Mouse (Mus musculus) WW6 (cell line): ENCODE data around the gene Tmc8.
"Not testable (repeated sequence)": the region's sequence is repeated elsewhere in the genome, so short reads cannot be mapped to it uniquely, and the experiment has no call there.

Experiments
- DNase-seq: peaks from one replicate; pipeline ENCODE4 v3.0.0-alpha.2; 2013; ENCODE audit warnings: low read depth, low spot score

Tmc8 gene

DNA sequence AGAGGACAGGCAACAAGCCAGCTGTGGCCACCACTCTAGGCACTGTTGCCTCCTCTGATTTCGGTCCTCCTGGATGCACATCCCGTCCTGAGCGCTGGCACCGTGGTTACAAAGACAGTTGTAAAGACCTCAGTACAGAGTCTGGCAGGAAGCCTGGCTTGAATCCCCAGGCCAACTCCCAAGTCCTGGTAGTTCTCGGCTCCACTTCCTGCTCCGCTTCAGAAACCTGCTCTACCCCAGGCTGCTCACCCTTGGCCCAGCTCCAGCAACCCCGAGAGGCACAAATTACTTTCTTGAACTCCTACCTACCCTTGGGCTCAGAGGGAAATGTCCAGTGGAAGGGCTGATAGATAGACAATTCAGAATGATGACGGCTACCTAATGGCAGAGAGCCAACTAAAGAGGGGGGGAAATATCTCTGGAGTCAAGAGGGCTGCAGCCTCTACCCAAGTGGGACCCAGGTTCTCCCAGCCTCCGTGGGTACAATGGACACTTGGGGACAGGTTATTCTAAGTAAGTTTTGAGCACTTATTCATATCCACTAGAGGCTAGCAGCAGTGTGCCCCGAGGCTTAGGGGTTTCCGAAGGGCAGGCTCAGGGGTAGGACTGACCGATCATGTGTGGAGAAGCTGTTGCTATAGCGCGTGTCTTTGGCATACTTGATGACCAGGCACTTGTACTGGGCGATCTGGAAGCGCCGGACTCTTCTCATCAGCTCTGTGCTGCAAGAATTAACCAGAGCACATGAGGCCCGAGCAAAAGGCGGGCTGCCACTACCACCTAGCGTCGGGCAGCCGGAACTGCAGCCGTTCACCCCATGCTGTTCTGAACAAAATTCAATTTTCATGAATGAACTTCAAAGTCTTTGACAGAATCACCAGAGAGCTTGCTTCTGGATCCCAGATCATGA, 42.4 kb downstream of the Tmc8 start:
- DNase-seq: no peak

DNA sequence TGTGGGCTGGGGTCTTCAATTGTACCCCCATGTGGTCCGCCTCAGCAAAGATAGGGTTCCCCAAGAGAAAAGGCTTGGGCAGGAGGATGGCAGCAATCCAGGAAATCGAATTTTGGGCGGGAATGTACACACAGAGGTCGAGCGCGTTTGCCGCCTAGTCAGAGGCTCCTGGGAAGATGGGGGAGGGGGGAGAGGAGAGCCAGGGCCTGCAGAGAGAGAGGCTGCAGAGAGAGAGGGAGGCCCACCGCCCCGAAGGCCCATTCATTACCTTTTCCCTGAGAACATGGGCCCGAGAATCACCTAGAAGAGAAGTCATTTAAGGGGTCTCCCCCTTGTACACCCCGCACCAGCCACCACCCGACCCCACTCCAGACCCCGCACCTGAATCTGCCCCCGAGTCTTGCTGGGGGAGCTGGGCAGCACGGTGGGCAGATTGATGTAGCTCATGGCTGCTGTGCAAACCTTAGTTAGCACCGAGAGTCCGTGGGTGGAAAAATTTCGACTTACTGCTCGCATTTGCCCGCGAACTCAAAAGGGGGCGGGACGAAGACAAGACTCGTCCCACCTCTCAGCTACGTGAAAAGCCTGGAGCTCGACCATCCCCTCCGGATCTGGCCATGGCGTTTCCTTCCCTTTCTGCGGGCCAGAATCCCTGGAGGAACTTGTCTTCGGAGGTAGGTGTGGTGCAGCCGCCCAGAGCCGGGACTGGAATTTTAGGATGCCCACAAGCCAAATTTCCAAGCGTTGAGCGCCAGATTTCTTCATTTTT, 43.6 kb downstream of the Tmc8 start, which contains the start of the genes Afmid and Tk1:
Gene Afmid, plus strand, starts transcription at position 592 of the 769 bp plus-strand sequence.
Gene Tk1, minus strand, starts transcription at position 760 of the 769 bp plus-strand sequence.
- DNase-seq: peak; percentile 91

DNA sequence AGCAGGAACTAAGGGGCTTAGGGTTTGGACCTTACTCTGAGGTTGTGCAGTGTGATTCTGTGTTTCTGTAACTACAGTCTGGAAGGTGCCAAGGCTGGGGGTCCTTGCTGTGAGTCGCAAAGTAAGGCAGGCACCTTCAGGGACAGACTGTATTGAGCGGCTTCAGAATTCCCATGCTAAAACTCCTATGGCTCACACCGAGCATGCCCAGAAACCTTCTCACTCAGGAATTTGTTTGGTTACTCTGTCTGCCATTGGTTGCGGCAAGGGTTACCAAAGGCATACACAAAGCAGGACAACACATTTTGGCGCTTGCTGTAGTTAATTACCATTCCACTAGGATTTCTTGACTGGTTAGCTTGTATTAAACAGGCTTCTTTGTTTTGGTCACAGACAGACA, 44.3 kb downstream of the Tmc8 start:
- no peak for DNase-seq

DNA sequence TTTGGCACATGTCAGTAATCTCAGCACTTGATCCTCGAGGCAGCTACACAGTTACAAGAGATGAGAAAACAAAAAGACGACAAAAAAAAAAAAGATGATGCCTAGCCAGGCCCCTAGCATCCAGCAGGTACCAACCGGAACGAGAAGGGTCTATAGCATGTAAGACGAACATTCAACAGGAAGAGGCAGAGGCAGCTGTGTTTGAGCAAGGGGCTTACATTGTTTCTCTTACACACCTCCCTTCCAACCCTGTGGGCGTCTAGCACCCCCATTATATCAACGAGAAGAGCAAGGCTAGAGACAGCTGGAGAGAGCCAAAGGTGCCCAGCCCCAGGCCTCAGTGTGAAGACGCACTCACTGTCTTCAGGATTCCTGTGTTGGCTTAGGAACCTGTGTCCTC, 45.0 kb downstream of the Tmc8 start:
- no peak for DNase-seq

DNA sequence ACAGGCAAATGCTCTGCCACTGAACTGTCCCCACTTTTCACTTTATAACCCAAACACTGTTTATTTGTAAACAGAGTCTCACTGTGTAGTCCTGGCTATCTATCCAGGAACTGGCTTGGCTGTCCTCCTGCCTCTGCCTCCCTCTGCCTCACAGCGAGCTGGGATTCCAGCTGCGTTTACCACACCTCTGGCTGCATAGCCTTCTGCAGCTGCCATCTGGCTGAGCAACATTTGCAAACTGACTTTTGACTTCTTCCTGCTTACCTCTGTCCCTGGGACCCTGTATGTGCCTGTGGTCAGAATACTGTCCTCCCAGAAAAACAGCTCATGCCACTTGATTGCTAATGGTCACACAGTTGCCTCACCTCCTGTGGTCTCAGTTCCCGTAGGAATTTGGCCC, 45.5 kb downstream of the Tmc8 start:
- DNase-seq: no peak

DNA sequence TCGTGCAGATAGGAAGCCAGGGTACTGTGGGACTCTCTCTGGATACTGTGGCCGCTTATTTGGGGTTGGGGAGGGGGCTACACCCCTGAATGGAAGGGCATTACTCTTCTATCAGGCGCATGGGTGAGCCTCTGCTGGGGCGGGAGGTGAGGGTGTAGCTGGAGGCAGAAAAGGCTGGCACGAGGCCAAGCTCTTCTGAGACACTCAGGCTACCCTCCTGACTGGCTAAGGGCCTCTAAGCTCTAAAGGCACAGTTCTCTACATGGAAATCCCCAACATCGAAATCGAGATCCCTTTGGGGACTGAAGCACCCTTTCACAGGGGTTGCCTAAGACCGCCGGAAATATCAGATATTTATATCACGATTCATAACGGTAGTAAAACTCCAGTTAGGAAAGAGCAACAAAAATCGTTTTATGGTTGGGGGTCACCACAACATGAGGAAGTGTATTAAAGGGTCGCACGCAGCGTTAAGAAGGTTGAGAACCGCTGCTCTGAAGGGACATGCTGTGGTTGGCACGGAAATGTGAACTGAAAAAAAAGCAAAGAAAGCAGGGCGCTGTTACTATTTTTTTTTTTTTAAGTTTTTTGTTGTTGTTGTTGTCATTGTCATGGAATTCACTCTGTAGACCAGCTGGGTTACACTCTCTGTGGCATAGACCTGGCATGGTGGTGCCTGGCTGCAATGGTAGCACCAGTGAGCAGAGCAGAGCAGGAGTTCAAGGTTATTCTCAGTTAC, 46.4 kb downstream of the Tmc8 start:
- no peak for DNase-seq

DNA sequence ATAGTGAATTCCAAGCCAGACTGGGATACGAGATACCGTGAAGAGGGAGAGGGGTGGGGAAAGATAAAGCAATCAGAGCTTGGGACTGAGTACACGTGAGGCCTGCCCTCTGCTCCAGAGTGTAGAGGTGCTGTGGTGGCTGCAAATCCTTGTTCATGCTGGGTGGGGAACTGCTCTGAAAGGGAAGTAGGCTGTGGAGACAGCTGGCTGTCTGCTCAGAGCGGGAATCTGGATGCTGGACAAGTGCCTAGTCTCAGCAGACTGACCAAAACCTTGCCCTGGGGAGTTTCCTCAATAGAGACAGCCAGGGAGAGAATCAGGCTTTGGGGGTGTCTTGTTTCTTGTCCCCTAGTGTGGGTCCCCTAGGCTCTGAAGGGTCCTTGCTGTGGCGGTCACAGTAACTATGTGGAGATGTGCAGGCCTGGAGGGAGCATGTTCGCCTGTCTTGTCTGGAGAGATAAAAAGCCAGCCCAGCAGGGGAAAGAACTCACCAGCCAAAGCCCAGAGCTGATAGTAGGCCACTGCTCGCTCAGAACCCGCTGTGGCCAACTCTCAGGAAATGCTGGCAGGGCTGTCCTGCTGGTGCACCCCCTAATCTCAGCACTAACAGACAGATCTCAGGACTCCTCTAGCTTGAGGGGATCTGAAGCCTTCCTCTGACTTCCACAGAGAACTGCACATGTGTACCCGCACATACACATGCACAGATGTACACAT, 47.2 kb downstream of the Tmc8 start:
- no peak for DNase-seq

DNA sequence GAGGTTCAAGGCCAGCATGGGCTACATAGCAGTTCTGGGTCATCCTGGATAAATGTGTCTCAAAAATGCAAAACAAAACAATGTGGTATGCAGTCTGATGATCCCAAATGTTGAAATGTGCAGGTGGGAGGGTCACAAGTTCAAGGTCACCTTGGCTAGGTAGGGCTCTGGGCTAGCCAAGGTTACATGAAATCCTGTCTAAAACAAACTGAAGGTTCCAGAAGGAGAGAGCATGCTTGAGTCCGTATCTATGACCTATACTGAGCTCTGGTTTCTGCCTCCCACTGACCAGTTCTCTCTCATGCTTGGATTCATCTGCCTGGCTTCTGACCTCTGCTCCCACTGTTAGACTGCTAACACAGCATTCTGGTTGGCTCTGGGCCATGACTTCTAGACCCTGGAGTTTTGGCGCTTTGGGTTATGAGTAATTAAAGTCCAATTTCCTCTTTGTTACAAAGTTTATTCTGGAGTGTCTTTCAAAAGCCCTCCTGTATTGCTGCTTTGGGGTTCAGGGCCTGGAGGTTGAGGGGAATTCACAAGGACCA, 47.9 kb downstream of the Tmc8 start:
- no peak for DNase-seq

DNA sequence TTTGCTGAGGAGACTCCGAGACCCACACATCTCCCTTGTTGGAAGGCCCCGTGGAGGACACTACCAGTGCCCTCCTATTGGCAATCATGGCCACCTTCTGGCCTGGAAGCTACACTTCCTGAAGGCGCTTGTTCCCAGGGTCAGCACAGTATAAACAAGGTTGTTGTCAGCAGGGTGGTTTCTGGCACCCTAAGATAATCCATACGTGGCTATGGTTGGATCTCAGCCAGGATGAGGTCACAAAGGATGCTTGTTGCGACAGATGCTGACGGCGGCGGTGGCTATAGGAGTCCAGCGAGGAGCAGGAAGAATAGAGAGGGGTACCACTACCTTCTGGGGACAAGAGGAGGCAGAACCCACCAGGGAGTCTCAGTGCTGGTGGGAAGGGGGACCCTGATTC, 48.5 kb downstream of the Tmc8 start:
- DNase-seq: no peak

DNA sequence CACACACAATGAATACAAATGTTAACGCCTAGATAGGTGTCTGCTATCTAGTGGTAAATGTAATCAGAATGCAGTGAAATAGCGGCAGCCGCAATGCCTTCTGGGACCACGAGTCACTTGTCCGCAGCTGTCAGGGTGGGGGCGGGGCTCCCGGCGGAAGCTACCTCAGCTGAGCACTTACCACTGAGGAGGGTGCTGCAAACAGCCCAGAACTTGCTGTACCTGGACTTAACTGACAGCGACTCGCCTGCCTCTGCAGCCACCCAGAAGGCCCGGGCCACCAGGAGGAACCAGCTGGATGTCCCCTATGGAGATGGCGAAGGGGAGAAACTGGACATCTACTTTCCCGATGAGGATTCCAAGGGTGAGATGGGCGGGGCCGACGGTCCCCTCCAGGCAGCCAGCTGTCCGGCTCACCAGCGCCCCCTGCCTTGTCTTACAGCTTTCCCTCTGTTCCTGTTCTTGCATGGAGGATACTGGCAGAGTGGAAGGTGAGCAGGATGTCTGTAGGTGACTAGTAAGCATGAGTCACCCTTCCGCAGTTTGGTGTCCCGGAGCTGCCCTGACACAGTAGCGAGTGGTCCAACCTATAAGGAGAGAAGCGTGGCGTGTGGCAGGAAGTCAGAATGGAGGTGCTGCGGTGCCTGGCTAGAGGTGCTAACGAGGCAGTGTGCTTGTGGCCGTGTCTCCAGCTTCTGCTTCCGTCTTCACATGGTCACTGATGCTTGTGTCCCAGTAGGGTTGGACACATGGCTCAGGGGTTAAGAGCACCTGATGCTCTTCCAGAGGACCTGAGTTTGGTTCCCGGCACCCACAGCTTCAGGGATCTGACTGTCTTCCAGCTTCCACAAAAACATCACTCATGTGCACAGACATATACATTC, 50.5 kb downstream of the Tmc8 start:
- peak; percentile 97 for DNase-seq

DNA sequence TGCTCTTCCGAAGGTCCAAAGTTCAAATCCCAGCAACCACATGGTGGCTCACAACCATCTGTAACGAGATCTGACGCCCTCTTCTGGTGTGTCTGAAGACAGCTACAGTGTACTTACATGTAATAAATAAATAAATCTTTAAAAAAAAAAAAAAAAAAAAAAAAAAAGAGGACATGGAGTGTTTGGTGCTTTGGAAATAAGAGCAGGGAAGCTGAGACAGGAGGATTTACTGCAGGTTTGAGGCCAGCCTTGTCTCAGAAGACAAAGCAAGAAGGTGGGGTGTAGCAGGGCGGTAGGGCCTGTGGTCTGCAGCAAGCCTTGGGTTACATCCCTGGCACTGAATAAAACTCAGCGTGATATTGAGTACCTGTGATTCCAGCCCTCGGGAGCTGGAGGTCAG, 51.6 kb downstream of the Tmc8 start:
- not testable (repeated sequence) for DNase-seq

DNA sequence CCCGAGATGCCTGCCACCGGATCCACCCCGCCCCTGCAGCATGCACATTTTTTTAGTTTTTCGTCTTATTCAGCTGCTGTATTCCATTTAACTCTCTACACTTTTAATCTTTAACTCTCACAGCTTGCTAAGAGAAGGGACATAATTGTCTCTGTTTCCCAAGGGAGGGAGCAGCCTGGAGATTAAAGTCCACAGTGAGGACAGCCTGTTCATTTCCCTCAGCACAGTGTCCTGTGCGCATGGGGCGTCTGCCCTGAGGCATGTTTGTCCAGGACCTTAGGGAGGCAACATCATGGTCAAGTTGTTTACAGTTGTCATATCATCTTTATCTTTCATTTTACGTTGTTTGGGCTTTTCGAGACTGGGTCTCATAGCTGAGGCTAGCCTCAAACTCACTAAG, 52.2 kb downstream of the Tmc8 start:
- DNase-seq: no peak

DNA sequence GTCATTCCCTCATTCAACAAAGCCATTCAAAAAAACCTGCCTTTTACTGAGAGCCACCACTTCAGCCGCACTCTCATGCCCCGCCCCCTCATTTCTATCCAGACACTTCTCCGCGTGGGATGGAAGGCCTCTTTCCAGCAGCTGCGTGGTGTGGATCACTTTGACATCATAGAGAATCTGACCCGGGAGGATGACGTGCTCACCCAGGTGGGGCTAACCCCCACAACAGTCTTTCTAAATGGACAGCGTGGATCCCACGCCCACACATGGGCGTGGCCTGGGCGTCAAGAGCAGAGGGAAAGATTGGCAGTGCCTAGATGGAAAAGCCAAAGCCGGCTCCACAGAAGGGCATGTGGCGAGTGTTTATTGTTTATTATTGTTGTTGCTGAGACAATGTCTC, 54.4 kb downstream of the Tmc8 start:
- DNase-seq: peak; percentile 73

DNA sequence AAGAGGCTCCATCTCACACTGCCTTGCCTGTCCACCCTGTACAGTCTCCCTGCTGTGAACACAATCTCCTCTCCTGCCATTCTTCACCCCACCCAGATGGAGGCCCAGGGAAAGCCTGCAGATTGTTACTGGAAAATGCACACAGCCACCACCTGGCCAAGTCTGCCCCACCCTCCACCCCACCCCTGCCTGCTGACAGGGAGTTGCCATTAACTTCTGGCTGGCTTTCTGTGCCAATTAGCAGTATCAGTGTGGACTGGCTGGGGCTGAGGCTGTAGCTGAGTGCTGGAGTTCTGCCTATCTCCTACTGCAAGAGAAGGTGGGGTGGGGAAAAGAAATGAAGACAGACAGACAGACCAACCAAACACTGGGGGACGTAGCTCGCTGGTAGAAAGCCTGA, 56.7 kb downstream of the Tmc8 start:
- DNase-seq: no peak

DNA sequence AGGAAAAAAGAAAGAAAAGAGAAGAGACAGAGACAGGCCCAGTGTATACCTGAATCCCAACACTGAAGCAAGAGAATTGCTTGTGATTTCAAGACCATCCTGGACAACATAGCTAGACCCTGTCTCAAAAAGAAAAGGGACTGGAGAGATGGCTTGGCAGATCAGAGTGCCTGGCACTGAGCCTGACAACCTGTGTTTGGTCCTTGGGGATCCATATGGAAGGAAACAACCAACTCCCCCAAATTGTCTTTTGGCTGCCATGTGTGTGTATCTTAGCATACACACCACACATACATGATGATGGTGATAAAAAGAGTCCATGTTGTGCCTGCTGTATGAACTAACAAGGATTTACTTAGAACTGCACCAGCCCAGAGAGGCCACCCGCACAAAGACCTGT, 57.1 kb downstream of the Tmc8 start:
- DNase-seq: no peak

DNA sequence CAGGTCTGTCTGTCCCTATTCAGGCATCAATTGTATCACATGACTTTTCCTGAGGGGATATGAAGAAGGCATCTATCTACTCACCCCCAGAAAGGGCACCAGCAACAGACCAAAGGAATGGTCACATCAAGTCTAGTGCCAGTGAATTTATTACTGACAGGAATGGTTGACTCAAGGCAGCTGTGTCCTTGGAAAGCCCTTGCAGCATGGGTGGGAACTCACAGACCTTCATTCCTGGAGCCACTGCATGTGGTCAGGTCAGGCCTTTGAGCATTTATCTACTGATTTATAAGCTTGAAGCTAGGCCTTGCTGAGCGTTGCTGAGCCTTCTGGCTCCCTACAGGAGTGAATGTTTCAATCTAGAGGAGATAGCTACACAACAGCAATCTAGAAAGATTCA, 59.0 kb downstream of the Tmc8 start:
- no peak for DNase-seq
